Mouse (Mus musculus) E14TG2a.4 (cell line): ENCODE data around the gene Pip4k2b.

Experiments
- CTCF ChIP-seq: conservative IDR thresholded peaks from 2 replicates; pipeline ENCODE4 v1.5.1; 2014; ENCODE audit warnings: low read length
- NANOG ChIP-seq: IDR thresholded peaks from 2 replicates; pipeline ENCODE4 v1.6.1; 2014; ENCODE audit warnings: borderline replicate concordance, low read length, mixed read lengths
- POU5F1 ChIP-seq: IDR thresholded peaks from 2 replicates; pipeline ENCODE4 v1.6.1; 2014; ENCODE audit warnings: low read length, borderline replicate concordance

- no peak for TF ChIP-seq CTCF
- no peak for TF ChIP-seq NANOG
- no peak for TF ChIP-seq POU5F1
Measured at GRCm38 (mm10) chr11:97680430-97680829, 64.1 kb downstream of the Pip4k2b start.
